Comparison of ENCODE assay signal across 9 mouse cellular contexts in genomic region chr7:100555431-100555951, GRCm38 (mm10). TPM values are rescaled to one million over a fixed set of nuclear protein-coding genes. Genes with fewer than 3 reads are reported as not detected.
DNase-seq lines count a peak whose midpoint lies in the region; ATAC-seq and TF ChIP-seq lines count a peak whose summit lies in the region.
"Had no signal": no experiment of that assay in that cellular context is flagged by ENCODE, and none has a peak within 500 bp of the region (broad histone marks: within the 10 kb centered on the region; RNA-seq: fewer than 3 reads in every experiment).

No protein-coding gene starts in this region.

- no peak for TF ChIP-seq CTCF in forebrain, postnatal 0 days (IDR thresholded peaks at IDR 0.05; ENCODE audit: low read depth)

- no peaks in the 10 kb centered on the region for H3K9me3 ChIP-seq in forebrain, postnatal 0 days (ENCODE audit: low read length)
- no peaks in the 10 kb centered on the region for H3K9me3 ChIP-seq in hindbrain, embryonic 16.5 days (ENCODE audit: control insufficient read depth, low read length)
- H3K9me3 ChIP-seq in limb, embryonic 15.5 days = no peaks in the 10 kb centered on the region

- 12% methylated on average over 13 of the region's 13 CpGs for WGBS in forebrain, postnatal 0 days
- 15% methylated on average over 13 of the region's 13 CpGs for WGBS in hindbrain, embryonic 16.5 days
- 40% methylated on average over 13 of the region's 13 CpGs for WGBS in limb, embryonic 15.5 days

- H3K27me3 ChIP-seq in forebrain, postnatal 0 days (ENCODE audit: insufficient read depth, low read length) = no peaks in the 10 kb centered on the region
- H3K27me3 ChIP-seq in hindbrain, embryonic 16.5 days (replicated peaks; ENCODE audit: control insufficient read depth, insufficient read depth, low read length) = no peaks in the 10 kb centered on the region
- no peaks in the 10 kb centered on the region for H3K27me3 ChIP-seq in limb, embryonic 15.5 days
- H3K27me3 ChIP-seq: CH12.LX had no signal

- H3K4me3 ChIP-seq in forebrain, postnatal 0 days (ENCODE audit: low read depth, low read length) = no peak overlapping the region
- H3K4me3 ChIP-seq in hindbrain, embryonic 16.5 days (ENCODE audit: low read length) = no peak overlapping the region
- H3K4me3 ChIP-seq in limb, embryonic 15.5 days = no peak overlapping the region

- DNase-seq in layer of hippocampus, adult 11-12 months (ENCODE audit: low spot score) = peak; percentile 77
- DNase-seq in layer of hippocampus, adult 9-10 months (ENCODE audit: low spot score) = no peak
- DNase-seq in forebrain, postnatal 0 days = peak; percentile 79
- peak; percentile 73 for DNase-seq in right cerebral cortex, adult 18-20 months
- DNase-seq in thymus, adult 18-20 months = no peak

- H3K4me2 ChIP-seq in forebrain, postnatal 0 days (ENCODE audit: low read depth) = peak overlapping the region; percentile 13
- peak overlapping the region; percentile 6; the same call in 1 of the 2 replicates for H3K4me2 ChIP-seq in hindbrain, embryonic 16.5 days (ENCODE audit: low read length)
- 0 out of 2 replicates have a peak overlapping the region, but pooled peaks have one; percentile 3 for H3K4me2 ChIP-seq in limb, embryonic 15.5 days

- ATAC-seq in forebrain, postnatal 0 days = peak; percentile 94
- peak; percentile 93 for ATAC-seq in hindbrain, embryonic 16.5 days
- peak; percentile 58; the same call in 1 of the 2 replicates for ATAC-seq in limb, embryonic 15.5 days (ENCODE audit: insufficient number of reproducible peaks, low FRiP score, low TSS enrichment, low read depth)
- ATAC-seq in monocyte, adult 5-6 weeks (replicated peaks; ENCODE audit: insufficient number of reproducible peaks, low FRiP score, low TSS enrichment, poor library complexity, severe bottlenecking) = no peak

- H3K36me3 ChIP-seq in forebrain, postnatal 0 days (ENCODE audit: insufficient read depth) = no peaks in the 10 kb centered on the region
- H3K36me3 ChIP-seq in hindbrain, embryonic 16.5 days (ENCODE audit: control insufficient read depth, insufficient read depth, low read length) = no peaks in the 10 kb centered on the region
- H3K36me3 ChIP-seq in limb, embryonic 15.5 days = peaks cover 10% of the 10 kb centered on the region

- H3K9ac ChIP-seq in forebrain, postnatal 0 days = peak overlapping the region; percentile 36
- H3K9ac ChIP-seq in hindbrain, embryonic 16.5 days (ENCODE audit: low read depth, low read length) = peak overlapping the region; percentile 8
- no peak overlapping the region for H3K9ac ChIP-seq in limb, embryonic 15.5 days

- peaks cover 8% of the 10 kb centered on the region; the same call in 1 of the 2 replicates for H3K4me1 ChIP-seq in forebrain, postnatal 0 days (ENCODE audit: insufficient read depth)
- H3K4me1 ChIP-seq in hindbrain, embryonic 16.5 days (ENCODE audit: control insufficient read depth, insufficient read depth, low read depth, low read length) = peaks cover 13% of the 10 kb centered on the region
- peaks cover 6% of the 10 kb centered on the region for H3K4me1 ChIP-seq in limb, embryonic 15.5 days

- peak overlapping the region; percentile 89 for H3K27ac ChIP-seq in forebrain, postnatal 0 days (ENCODE audit: low read depth, low read length)
- peak overlapping the region; percentile 89 for H3K27ac ChIP-seq in hindbrain, embryonic 16.5 days (ENCODE audit: low read depth, low read length)
- H3K27ac ChIP-seq in limb, embryonic 15.5 days = peak overlapping the region; percentile 77

RNA-seq across cellular contexts. Expression of gene Coa4, which starts 18.6 kb away (rescaled TPM):
- 4.8 and 10.3 TPM in 2 replicates for total RNA-seq in forebrain, postnatal 0 days (2014; rRNA removed)
- polyA plus RNA-seq in forebrain, postnatal 0 days (2015; fragmentation: Nextera tagmentation; extraction: Ambion mirVana) = 3.5 and 5.7 TPM in 2 replicates
- 14.1 and 17.3 TPM in 2 replicates for polyA plus RNA-seq in hindbrain, embryonic 16.5 days (2015; fragmentation: Nextera tagmentation; extraction: Ambion mirVana)
- polyA plus RNA-seq in limb, embryonic 15.5 days (2015; fragmentation: Nextera tagmentation; extraction: Ambion mirVana) = 20.9 and 24.6 TPM in 2 replicates
- total RNA-seq in monocyte, adult 5-6 weeks (2017) = 6.1 to 12.5 TPM (median 7.5 TPM) in 3 replicates

RNA-seq across cellular contexts. Expression of gene Dnajb13, which starts 40.7 kb away (rescaled TPM):
- 3.4 TPM in 2 replicates for total RNA-seq in forebrain, postnatal 0 days (2014; rRNA removed)
- polyA plus RNA-seq in forebrain, postnatal 0 days (2015; fragmentation: Nextera tagmentation; extraction: Ambion mirVana) = 4.0 and 7.0 TPM in 2 replicates
- 6.8 and 8.6 TPM in 2 replicates for polyA plus RNA-seq in hindbrain, embryonic 16.5 days (2015; fragmentation: Nextera tagmentation; extraction: Ambion mirVana)
- 0.27 and 0.38 TPM in 2 replicates for polyA plus RNA-seq in limb, embryonic 15.5 days (2015; fragmentation: Nextera tagmentation; extraction: Ambion mirVana)
- total RNA-seq in monocyte, adult 5-6 weeks (2017) = 1.7 to 3.6 TPM in 2 of 3 replicates, not detected in the other

RNA-seq across cellular contexts. Expression of gene Rab6a, which starts 51.7 kb away (rescaled TPM):
- 299 and 313 TPM in 2 replicates for total RNA-seq in forebrain, postnatal 0 days (2014; rRNA removed)
- 258 and 305 TPM in 2 replicates for polyA plus RNA-seq in forebrain, postnatal 0 days (2015; fragmentation: Nextera tagmentation; extraction: Ambion mirVana)
- 276 and 294 TPM in 2 replicates for polyA plus RNA-seq in hindbrain, embryonic 16.5 days (2015; fragmentation: Nextera tagmentation; extraction: Ambion mirVana)
- 95.4 and 106 TPM in 2 replicates for polyA plus RNA-seq in limb, embryonic 15.5 days (2015; fragmentation: Nextera tagmentation; extraction: Ambion mirVana)
- total RNA-seq in monocyte, adult 5-6 weeks (2017) = 94.9 to 99.8 TPM (median 95.1 TPM) in 3 replicates

RNA-seq across cellular contexts. Expression of gene Mrpl48, which starts 52.6 kb away (rescaled TPM):
- total RNA-seq in forebrain, postnatal 0 days (2014; rRNA removed) = 28.9 and 44.9 TPM in 2 replicates
- polyA plus RNA-seq in forebrain, postnatal 0 days (2015; fragmentation: Nextera tagmentation; extraction: Ambion mirVana) = 88.4 and 97.7 TPM in 2 replicates
- polyA plus RNA-seq in hindbrain, embryonic 16.5 days (2015; fragmentation: Nextera tagmentation; extraction: Ambion mirVana) = 85.2 and 90.5 TPM in 2 replicates
- 72.9 and 73.5 TPM in 2 replicates for polyA plus RNA-seq in limb, embryonic 15.5 days (2015; fragmentation: Nextera tagmentation; extraction: Ambion mirVana)
- total RNA-seq in monocyte, adult 5-6 weeks (2017) = 20.6 to 32.6 TPM (median 24.3 TPM) in 3 replicates

Comparison
In these comparisons a context has a peak if more than half of its experiments do, and no peak if none do; other contexts are left out.
1. DNase-seq: peak in layer of hippocampus, adult 11-12 months (single experiment), forebrain, postnatal 0 days (single experiment) and right cerebral cortex, adult 18-20 months (single experiment); none in layer of hippocampus, adult 9-10 months (single experiment) and thymus, adult 18-20 months (0 of 2).
2. Peak in every context shown above with its lines, with median percentiles within 50 percentile points of each other: H3K27ac ChIP-seq and H3K4me2 ChIP-seq.